Mouse (Mus musculus) kidney, adult 2 months (tissue): ENCODE measurements around the gene Nav2.

Experiments used
- CTCF ChIP-seq: fragments of 200-500 bp; conservative IDR thresholded peaks from 2 replicates; pipeline ENCODE4 v1.5.1; 2011; ENCODE audit warnings: low read depth, mild to moderate bottlenecking, control low read depth, low read length, moderate library complexity, mixed read lengths; ENCODE audit not compliant: insufficient read depth, insufficient read length
- POLR2A ChIP-seq: fragments of 200-500 bp; IDR thresholded peaks from one replicate; pipeline ENCODE4 v1.6.1; 2011; ENCODE audit warnings: low read depth, low read length, control low read depth

DNA sequence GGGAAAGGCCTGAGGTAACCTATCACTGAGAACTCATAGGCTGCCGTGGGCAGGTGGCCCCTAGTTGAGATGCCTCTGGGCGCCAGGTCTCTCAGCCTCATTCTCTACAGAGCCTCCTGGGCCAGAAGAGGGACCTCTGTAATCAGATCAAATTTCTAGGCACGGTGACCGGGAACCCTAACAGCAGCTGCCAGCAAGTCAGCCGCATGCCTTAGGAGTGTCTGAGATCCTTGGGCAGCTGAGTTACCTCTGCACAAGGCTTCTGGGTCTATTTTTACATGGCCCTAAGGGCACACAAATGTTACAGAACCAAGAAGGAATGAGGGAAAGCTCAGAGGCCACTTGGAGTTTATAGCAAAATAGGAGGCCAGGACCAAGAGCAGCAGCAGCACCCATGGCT, 470.1 kb downstream of the Nav2 start:
- TF ChIP-seq CTCF (no peak), POLR2A (no peak)
